Mouse (Mus musculus) MEL (cell line): ENCODE data around the gene Snrnp70. TPM values are rescaled to one million over a fixed set of nuclear protein-coding genes. Genes with fewer than 3 reads are reported as not detected.

ENCODE experiments used
- DNase-seq: peaks from one replicate; pipeline ENCODE4 v3.0.0; 2011; ENCODE audit warnings: low read depth, low spot score
- H3K27ac ChIP-seq: 2 replicates; pipeline ENCODE4 v1.5.1; 2012; ENCODE audit warnings: low read depth, mild to moderate bottlenecking, control low read depth, low read length, moderate library complexity; ENCODE audit not compliant: control insufficient read depth
- H3K27me3 ChIP-seq, 2 experiments: fragments of 150-350 bp in 1 of 2; sonication (generic) in 1 of 2; 2 replicates each; pipeline ENCODE4 v1.6.1; 2012; ENCODE audit warnings: low read length in 2 of 2, mild to moderate bottlenecking in 2 of 2, improper control_type of control experiment in 1 of 2, moderate library complexity in 1 of 2; ENCODE audit not compliant: insufficient read depth in 2 of 2, control insufficient read depth in 1 of 2
- H3K36me3 ChIP-seq, 2 experiments: 2 replicates each; pipeline ENCODE4 v1.6.1; 2012 to 2014; ENCODE audit warnings: low read length in 2 of 2, improper control_type of control experiment in 1 of 2, inconsistent platforms in 1 of 2, mild to moderate bottlenecking in 1 of 2; ENCODE audit not compliant: insufficient read depth in 2 of 2, control insufficient read depth in 1 of 2
- H3K4me1 ChIP-seq, 2 experiments: fragments of 150-350 bp in 1 of 2; sonication (generic) in 1 of 2; 2 replicates each; pipeline ENCODE4 v1.6.1; 2012; ENCODE audit warnings: low read length in 2 of 2, improper control_type of control experiment in 1 of 2, mild to moderate bottlenecking in 1 of 2; ENCODE audit not compliant: insufficient read depth in 2 of 2, control insufficient read depth in 1 of 2
- H3K4me3 ChIP-seq, 2 experiments: fragments of 150-350 bp in 1 of 2; sonication (generic) in 1 of 2; 2 replicates each; pipeline ENCODE4 v1.5.1; 2012; ENCODE audit warnings: low read depth in 2 of 2, low read length in 2 of 2, mild to moderate bottlenecking in 2 of 2, moderate library complexity in 2 of 2, control low read depth in 1 of 2, improper control_type of control experiment in 1 of 2; ENCODE audit not compliant: control insufficient read depth in 1 of 2, insufficient read depth in 1 of 2
- H3K79me2 ChIP-seq: 2 replicates; pipeline ENCODE4 v1.6.1; 2012; ENCODE audit warnings: mild to moderate bottlenecking, low read length, moderate library complexity; ENCODE audit not compliant: control insufficient read depth, poor library complexity, insufficient read depth
- H3K9ac ChIP-seq: 2 replicates; pipeline ENCODE4 v1.6.1; 2012; ENCODE audit warnings: low read depth, mild to moderate bottlenecking, control low read depth, low read length, moderate library complexity; ENCODE audit not compliant: control insufficient read depth, poor library complexity, severe bottlenecking
- H3K9me3 ChIP-seq: fragments of 150-350 bp; sonication (generic); replicated peaks from 2 replicates; pipeline ENCODE4 v1.6.1; 2012; ENCODE audit warnings: mild to moderate bottlenecking, low read length, improper control_type of control experiment, moderate library complexity; ENCODE audit not compliant: insufficient read depth
- BHLHE40 ChIP-seq: IDR thresholded peaks from 2 replicates; pipeline ENCODE4 v1.6.1; 2012; ENCODE audit warnings: low read depth, mild to moderate bottlenecking, inconsistent platforms, low read length, improper control_type of control experiment, borderline replicate concordance
- CTCF ChIP-seq, 3 experiments: IDR thresholded peaks in 2 of 3; conservative IDR thresholded peaks in 1 of 3; 2 replicates each; pipeline ENCODE4 v1.5.1; 2011 to 2012; ENCODE audit warnings: low read length in 3 of 3, low read depth in 2 of 3, mild to moderate bottlenecking in 2 of 3, improper control_type of control experiment in 1 of 3, inconsistent platforms in 1 of 3, mixed read lengths in 1 of 3, moderate library complexity in 1 of 3; ENCODE audit not compliant: control insufficient read depth in 1 of 3, insufficient read depth in 1 of 3, poor library complexity in 1 of 3, severe bottlenecking in 1 of 3
- EP300 ChIP-seq, 2 experiments: IDR thresholded peaks; 2 replicates each; pipeline ENCODE4 v1.6.1; 2011; ENCODE audit warnings: improper control_type of control experiment in 2 of 2, low read length in 2 of 2, low read depth in 1 of 2, mild to moderate bottlenecking in 1 of 2
- GATA1 ChIP-seq: IDR thresholded peaks from 2 replicates; pipeline ENCODE4 v1.6.1; 2011; ENCODE audit warnings: low read depth, low read length, improper control_type of control experiment
- HCFC1 ChIP-seq: IDR thresholded peaks from 2 replicates; pipeline ENCODE4 v1.6.1; 2012; ENCODE audit warnings: low read depth, mild to moderate bottlenecking, inconsistent platforms, low read length, improper control_type of control experiment, moderate library complexity
- MEF2A ChIP-seq: IDR thresholded peaks from 2 replicates; pipeline ENCODE4 v1.6.1; 2014; ENCODE audit warnings: low read depth, mild to moderate bottlenecking, inconsistent platforms, low read length, improper control_type of control experiment; ENCODE audit not compliant: poor library complexity, insufficient replicate concordance, severe bottlenecking; ENCODE audit errors: extremely low read depth
- MXI1 ChIP-seq: IDR thresholded peaks from 2 replicates; pipeline ENCODE4 v1.6.1; 2011; ENCODE audit warnings: mild to moderate bottlenecking, low read depth, low read length, improper control_type of control experiment
- NRF1 ChIP-seq: IDR thresholded peaks from 2 replicates; pipeline ENCODE4 v1.6.1; 2014; ENCODE audit warnings: low read depth, mild to moderate bottlenecking, inconsistent platforms, low read length, improper control_type of control experiment, moderate library complexity; ENCODE audit not compliant: poor library complexity, insufficient read depth, severe bottlenecking
- POLR2AphosphoS2 ChIP-seq: IDR thresholded peaks from 2 replicates; pipeline ENCODE4 v1.6.1; 2011; ENCODE audit warnings: low read length, improper control_type of control experiment
- POLR2AphosphoS5 ChIP-seq: IDR thresholded peaks from 2 replicates; pipeline ENCODE4 v1.6.1; 2012; ENCODE audit warnings: low read depth, borderline replicate concordance, mild to moderate bottlenecking, inconsistent platforms, low read length, moderate library complexity, mixed read lengths
- SMC3 ChIP-seq: IDR thresholded peaks from 2 replicates; pipeline ENCODE4 v1.6.1; 2011; ENCODE audit warnings: low read depth, low read length, improper control_type of control experiment
- TAL1 ChIP-seq: IDR thresholded peaks from 2 replicates; pipeline ENCODE4 v1.6.1; 2012; ENCODE audit warnings: mild to moderate bottlenecking, inconsistent platforms, low read length, moderate library complexity, mixed read lengths
- TCF12 ChIP-seq: IDR thresholded peaks from 2 replicates; pipeline ENCODE4 v1.6.1; 2014; ENCODE audit warnings: low read depth, mild to moderate bottlenecking, inconsistent platforms, low read length, improper control_type of control experiment, moderate library complexity
- polyA plus RNA-seq, 2 experiments: library from polyadenylated mRNA; stranded (reverse) in 1 of 2; unstranded in 1 of 2; fragments of >175 nt in 1 of 2; fragments of >200 nt in 1 of 2; gene quantifications; 2 replicates each; pipeline versions ENCODE4 v1.2.1 to v1.2.4; 2012; ENCODE audit warnings: low replicate concordance in 2 of 2, low read depth in 1 of 2; ENCODE audit not compliant: insufficient read length in 2 of 2, insufficient read depth in 1 of 2, missing spikeins in 1 of 2
- total RNA-seq: library from RNA; depleted of rRNA; stranded (reverse); fragments of 300-350 nt; gene quantifications from 2 replicates; pipeline ENCODE4 v1.2.3, GENCODE M21; 2012

The Snrnp70 gene
- total and polyA plus RNA-seq, 3 experiments, result 272 to 1,478 (median 588) TPM

DNA sequence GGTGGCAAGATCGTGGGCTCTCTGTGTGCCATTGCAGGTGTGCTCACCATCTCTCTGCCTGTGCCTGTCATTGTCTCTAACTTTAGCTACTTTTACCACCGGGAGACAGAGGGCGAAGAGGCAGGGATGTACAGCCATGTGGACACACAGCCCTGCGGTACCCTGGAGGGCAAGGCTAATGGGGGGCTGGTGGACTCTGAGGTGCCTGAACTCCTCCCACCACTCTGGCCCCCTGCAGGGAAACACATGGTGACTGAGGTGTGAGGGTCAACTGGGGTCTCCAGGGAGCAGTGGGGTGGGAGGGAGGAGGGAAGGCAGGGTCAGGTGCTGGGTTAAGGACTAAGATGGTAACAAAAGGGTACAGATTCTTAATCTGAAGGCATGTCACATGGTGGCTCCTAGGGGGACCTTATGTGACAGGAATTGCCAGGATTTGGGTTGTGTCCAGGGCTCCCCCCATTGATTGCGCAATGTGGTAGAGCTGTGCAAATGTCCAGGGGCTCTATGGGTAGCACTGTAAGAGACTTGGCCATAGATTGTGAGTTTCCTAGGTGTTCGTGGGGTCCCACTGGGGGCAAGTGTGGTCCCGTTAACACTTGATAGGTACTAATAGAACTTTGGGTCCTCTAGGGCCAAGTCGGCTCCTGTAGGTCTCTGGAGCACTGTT is 14.1 kb upstream of the Snrnp70 start:
- TF ChIP-seq MXI1, result no peak
- TF ChIP-seq POLR2AphosphoS2, result no peak
- TF ChIP-seq HCFC1, result no peak
- no peak for TF ChIP-seq SMC3
- no peak for TF ChIP-seq TAL1
- TF ChIP-seq, all 39 proteins: peak for 0
- H3K4me1 ChIP-seq, result peaks cover 7 to 10% of the 10 kb centered on the region in 2 experiments; a peak in 2 of 4 replicates

GRCm38 (mm10) chr7:45408949-45409348 is 13.4 kb upstream of the Snrnp70 start:
- Histone ChIP-seq H3K79me2 (no peaks in the 10 kb centered on the region; the same call in 1 of the 2 replicates), H3K27me3 (peaks cover 0 to 3% of the 10 kb centered on the region in 2 experiments; a peak in 2 of 4 replicates), H3K36me3 (no peaks in the 10 kb centered on the region; a peak in 1 of 4 replicates), H3K9me3 (no peaks in the 10 kb centered on the region), H3K4me1 (peaks cover 3 to 8% of the 10 kb centered on the region in 2 experiments; a peak in 1 of 4 replicates), H3K4me3 (no peak overlapping the region), H3K27ac (no peak overlapping the region), H3K9ac (no peak overlapping the region)
- no peak for DNase-seq
- TF ChIP-seq TCF12 (no peak), GATA1 (no peak), NRF1 (no peak), MXI1 (no peak), CTCF (IDR thresholded peaks at IDR 0.05 in 2 of 3, conservative IDR thresholded peaks at IDR 0.05 in 1 of 3; ENCODE audit: control insufficient read depth in 1 of 3, insufficient read depth in 1 of 3, low read depth in 2 of 3, low read length in 3 of 3, poor library complexity in 1 of 3, severe bottlenecking in 1 of 3) (no peak), MEF2A (no peak), EP300 (IDR thresholded peaks at IDR 0.05; ENCODE audit: low read depth in 1 of 2, low read length in 2 of 2) (no peak), BHLHE40 (no peak), POLR2AphosphoS5 (no peak)

More for the DNA sequence above, 14.1 kb upstream of the Snrnp70 start:
- no peak overlapping the region for H3K27ac ChIP-seq
- no peak for DNase-seq
- no peaks in the 10 kb centered on the region; a peak in 1 of 4 replicates for H3K36me3 ChIP-seq
- H3K27me3 ChIP-seq, result peaks cover 0 to 3% of the 10 kb centered on the region in 2 experiments; a peak in 2 of 4 replicates
- H3K79me2 ChIP-seq, result no peaks in the 10 kb centered on the region; the same call in 1 of the 2 replicates
- H3K9me3 ChIP-seq, result no peaks in the 10 kb centered on the region
- no peak overlapping the region for H3K9ac ChIP-seq
- H3K4me3 ChIP-seq, result no peak overlapping the region
